Mouse (Mus musculus) right cerebral cortex, adult 2 months (tissue): ENCODE results near the gene Rbm3.
"Not testable (repeated sequence)": the region's sequence is repeated elsewhere in the genome, so short reads cannot be mapped to it uniquely, and the experiment has no call there.

Experiments
- DNase-seq, 2 experiments: peaks; one replicate each; pipeline ENCODE4 v3.0.0; 2021 to 2022; ENCODE audit warnings: low spot score in 2 of 2

Rbm3 gene

GRCm38 (mm10) chrX:8131393-8131792, 14.3 kb downstream of the Rbm3 start:
- DNase-seq: no peak

- DNase-seq: no peak
Observed at GRCm38 (mm10) chrX:8125235-8125634, 20.4 kb downstream of the Rbm3 start.

GRCm38 (mm10) chrX:8123821-8124470, 21.7 kb downstream of the Rbm3 start:
- no peak for DNase-seq

DNA sequence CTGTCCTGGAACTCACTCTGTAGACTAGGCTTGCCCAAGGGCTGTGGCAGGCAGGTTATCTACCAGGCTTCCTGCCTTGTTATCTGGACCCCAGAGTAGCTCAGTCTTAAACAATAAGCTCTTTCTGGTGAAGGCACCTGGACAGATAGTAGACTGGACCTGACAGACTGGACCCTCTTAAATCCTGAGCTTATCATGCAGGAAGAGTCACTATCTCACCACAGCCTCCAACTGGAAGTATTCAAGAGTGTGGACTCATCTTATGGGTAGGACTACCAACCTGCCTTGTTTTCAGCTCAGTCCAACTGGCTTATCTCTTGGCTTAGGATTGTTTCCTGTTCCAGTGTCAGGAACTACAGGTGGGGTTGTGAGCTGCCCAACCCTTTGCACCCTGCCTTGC, 28.4 kb downstream of the Rbm3 start:
- DNase-seq: no peak

DNA sequence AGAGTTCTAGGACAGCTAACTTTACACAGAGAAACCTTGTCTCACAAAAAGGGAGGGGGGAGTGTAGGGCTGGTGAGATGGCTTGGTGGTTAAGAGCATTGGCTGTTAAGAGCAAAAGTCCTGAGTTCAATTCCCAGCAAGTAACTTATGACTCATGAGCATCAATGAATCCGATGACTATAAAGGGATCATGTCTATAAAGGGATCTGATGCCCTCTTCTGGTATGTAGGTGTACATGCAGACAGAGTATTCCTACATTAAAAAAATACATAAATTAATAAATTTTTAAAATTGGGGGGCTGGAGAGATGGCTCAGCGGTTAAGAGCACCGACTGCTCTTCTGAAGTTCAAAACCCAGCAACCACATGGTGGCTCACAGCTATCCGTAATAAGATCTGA, 30.4 kb downstream of the Rbm3 start:
- DNase-seq: no peak

DNA sequence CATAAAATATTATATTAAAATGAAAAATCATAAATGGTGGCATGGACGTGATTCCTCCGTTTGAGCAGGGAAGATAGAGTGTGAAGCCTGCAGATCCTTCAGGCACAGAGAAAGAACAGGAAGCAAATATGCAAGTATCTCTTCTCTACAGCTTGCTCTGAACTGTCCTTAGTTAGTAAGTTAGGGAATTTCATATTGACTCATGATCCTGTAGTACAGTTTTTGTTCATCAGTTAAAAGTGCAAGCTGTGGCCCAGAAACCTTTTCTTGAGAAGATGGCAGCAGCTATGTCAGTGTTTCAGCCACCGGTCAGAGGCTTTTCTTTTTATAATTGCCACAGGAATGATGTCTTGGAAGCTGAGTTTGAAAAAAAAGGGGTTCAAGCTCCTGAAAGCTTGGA, 40.7 kb downstream of the Rbm3 start:
- no peak for DNase-seq

GRCm38 (mm10) chrX:8102213-8102668, 43.4 kb downstream of the Rbm3 start:
- no peak for DNase-seq

GRCm38 (mm10) chrX:8101017-8101416, 44.7 kb downstream of the Rbm3 start:
- peak; percentile 46 to 66 for DNase-seq

- no peak for DNase-seq
Observed at GRCm38 (mm10) chrX:8099435-8099834, 46.2 kb downstream of the Rbm3 start.

DNA sequence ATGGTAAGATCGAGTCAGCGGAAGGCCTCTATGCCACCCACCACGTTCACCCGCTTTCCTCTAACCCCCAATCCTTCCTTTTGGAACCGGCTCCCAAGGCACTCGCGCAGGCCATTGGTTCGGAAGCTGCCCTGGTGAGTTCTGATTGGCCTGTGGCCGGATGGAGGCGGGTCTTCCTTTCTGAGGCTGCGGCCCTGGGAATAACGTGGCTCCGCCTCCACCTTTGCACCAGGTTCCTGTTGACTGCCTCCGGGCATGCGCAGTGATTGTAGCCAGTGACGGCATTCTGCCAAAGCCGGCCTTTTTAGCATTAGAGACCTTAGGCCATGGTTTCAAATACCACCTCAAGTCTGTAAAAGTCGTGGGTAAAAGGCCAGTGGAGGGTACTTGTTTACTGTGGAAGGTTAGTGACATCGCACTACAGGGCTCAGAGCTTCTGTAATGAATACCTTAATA, 48.9 kb downstream of the Rbm3 start:
- DNase-seq: peak; percentile 96 to 97

- DNase-seq: peak; percentile 66 to 85
Observed at GRCm38 (mm10) chrX:8096068-8096786, 49.5 kb downstream of the Rbm3 start.

GRCm38 (mm10) chrX:8095546-8095945, 50.1 kb downstream of the Rbm3 start:
- DNase-seq: no peak

- not testable (repeated sequence) for DNase-seq
Observed at GRCm38 (mm10) chrX:8090954-8091347, 54.7 kb downstream of the Rbm3 start.

DNA sequence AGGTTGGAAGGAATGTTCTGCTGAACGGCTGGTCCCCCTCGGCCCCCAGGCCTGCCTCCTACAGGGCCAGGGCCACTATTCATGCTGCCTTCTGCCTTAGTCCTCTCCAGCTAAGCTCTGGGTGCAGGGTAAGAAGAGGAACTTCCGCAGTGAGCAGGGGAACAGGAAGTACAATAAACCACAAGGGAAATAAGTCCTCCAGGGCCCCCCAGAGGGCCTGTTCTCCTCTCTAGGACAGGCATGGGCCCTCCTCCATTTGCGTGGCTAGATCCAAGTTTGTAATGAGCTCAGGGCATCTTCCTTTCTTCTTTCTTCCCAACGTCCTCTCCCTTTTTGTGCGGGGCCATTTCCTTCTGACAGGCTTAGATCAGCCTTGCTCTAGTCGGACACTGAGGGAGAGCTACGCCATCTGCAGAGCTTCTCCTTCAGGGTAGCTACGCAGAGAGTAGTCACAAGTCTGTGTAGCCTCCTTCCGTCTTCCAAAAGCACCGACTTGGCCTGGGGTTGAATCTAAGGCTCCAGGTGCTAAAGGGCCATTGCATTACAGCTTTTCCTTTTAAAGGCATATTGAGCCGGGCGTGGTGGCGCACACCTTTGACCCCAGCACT, 55.2 kb downstream of the Rbm3 start, which contains the start of gene Was:
Gene Was, minus strand, starts transcription at position 153 of the 608 bp plus-strand sequence.
- DNase-seq: no peak

GRCm38 (mm10) chrX:8089746-8090145, 55.9 kb downstream of the Rbm3 start:
- no peak for DNase-seq
